Mouse (Mus musculus): Measurements from ENCODE around the gene a.

GRCm38 (mm10) chr2:154905796-154906195 is 114.6 kb downstream of the a start:
- TF ChIP-seq CTCF (IDR thresholded peaks at IDR 0.05; ENCODE audit: insufficient read depth, low read length) (no peak), POLR2A (IDR thresholded peaks at IDR 0.05; ENCODE audit: borderline replicate concordance, extremely low read depth, low read depth, low read length) (no peak)
